ENCODE assay signal across 8 mouse cellular contexts in the genomic region with DNA sequence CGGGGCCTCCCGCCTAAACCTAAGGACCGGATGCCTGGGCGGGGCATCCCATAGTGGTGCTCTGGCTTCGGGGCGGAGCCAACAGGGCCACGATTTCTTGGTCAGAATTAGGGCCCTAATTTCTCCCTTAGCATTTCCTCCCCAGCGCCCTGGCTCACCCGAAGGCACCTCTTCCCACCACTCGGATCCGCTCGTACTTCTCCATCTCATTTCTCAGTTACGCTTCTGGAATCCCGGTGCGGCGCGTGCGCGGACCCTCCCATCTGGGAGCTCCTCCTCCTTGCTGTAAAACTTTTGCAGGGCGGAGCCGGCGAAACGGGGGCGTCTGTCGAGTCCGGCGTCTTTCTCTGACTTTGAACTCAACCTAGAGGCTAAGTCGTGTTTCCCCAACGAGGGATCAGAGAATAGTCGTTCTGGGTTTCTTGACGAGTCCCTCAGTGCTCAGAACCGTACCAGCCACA. TPM values are rescaled to one million over a fixed set of nuclear protein-coding genes. Genes with fewer than 3 reads are reported as not detected.
A peak's percentile ranks its signal among the peaks of the same experiment; 100 is the strongest.
DNase-seq lines count a peak whose midpoint lies in the region; ATAC-seq and TF ChIP-seq lines count a peak whose summit lies in the region.

TSS of gene Nek8 (minus strand) at position 274 of the 461 bp plus-strand sequence.
TSS of gene Tlcd1 (plus strand) at position 310 of the 461 bp plus-strand sequence.

- H3K9ac ChIP-seq in limb, embryonic 14.5 days (ENCODE audit: low read depth, low read length, severe bottlenecking) = peak within 1 kb of the TSS; percentile 40; the same call in 1 of the 2 replicates
- H3K9ac ChIP-seq in midbrain, embryonic 15.5 days = peak within 1 kb of the TSS; percentile 34

- no peaks in the 10 kb centered on the region for H3K27me3 ChIP-seq in embryonic facial prominence, embryonic 10.5 days (replicated peaks; ENCODE audit: low read depth, poor library complexity, severe bottlenecking)
- no peaks in the 10 kb centered on the region for H3K27me3 ChIP-seq in limb, embryonic 14.5 days (ENCODE audit: control insufficient read depth, insufficient read depth, low read length)
- no peaks in the 10 kb centered on the region for H3K27me3 ChIP-seq in midbrain, embryonic 15.5 days (replicated peaks)

- H3K27ac ChIP-seq in embryonic facial prominence, embryonic 10.5 days (replicated peaks) = peak within 1 kb of the TSS; percentile 92
- peak within 1 kb of the TSS; percentile 48; the same call in 1 of the 2 replicates for H3K27ac ChIP-seq in limb, embryonic 14.5 days (replicated peaks; ENCODE audit: low read depth, low read length)
- peak within 1 kb of the TSS; percentile 79 for H3K27ac ChIP-seq in midbrain, embryonic 15.5 days

- peak within 1 kb of the TSS; percentile 97 for H3K4me2 ChIP-seq in limb, embryonic 14.5 days (replicated peaks; ENCODE audit: low read depth, low read length, severe bottlenecking)
- peak within 1 kb of the TSS; percentile 76 for H3K4me2 ChIP-seq in midbrain, embryonic 15.5 days

- H3K4me3 ChIP-seq in embryonic facial prominence, embryonic 10.5 days = peak within 1 kb of the TSS; percentile 70
- peak within 1 kb of the TSS; percentile 46 for H3K4me3 ChIP-seq in limb, embryonic 14.5 days (replicated peaks; ENCODE audit: low read length)
- H3K4me3 ChIP-seq in midbrain, embryonic 15.5 days = peak within 1 kb of the TSS; percentile 59

- H3K36me3 ChIP-seq in embryonic facial prominence, embryonic 10.5 days (replicated peaks) = peaks cover 39% of the 10 kb centered on the region
- H3K36me3 ChIP-seq in limb, embryonic 14.5 days (ENCODE audit: control insufficient read depth, insufficient read depth, low read length) = peaks cover 28% of the 10 kb centered on the region
- H3K36me3 ChIP-seq in midbrain, embryonic 15.5 days (replicated peaks) = peaks cover 17% of the 10 kb centered on the region

- peaks cover 63% of the 10 kb centered on the region for H3K4me1 ChIP-seq in embryonic facial prominence, embryonic 10.5 days
- H3K4me1 ChIP-seq in limb, embryonic 14.5 days (ENCODE audit: control insufficient read depth, insufficient read depth, low read length) = peaks cover 27% of the 10 kb centered on the region
- H3K4me1 ChIP-seq in midbrain, embryonic 15.5 days = peaks cover 42% of the 10 kb centered on the region

- H3K9me3 ChIP-seq in embryonic facial prominence, embryonic 10.5 days = no peaks in the 10 kb centered on the region
- no peaks in the 10 kb centered on the region for H3K9me3 ChIP-seq in limb, embryonic 14.5 days (ENCODE audit: control insufficient read depth, low read length)
- no peaks in the 10 kb centered on the region for H3K9me3 ChIP-seq in midbrain, embryonic 15.5 days

- TF ChIP-seq POLR2A in limb, embryonic 14.5 days (IDR thresholded peaks at IDR 0.05; ENCODE audit: borderline replicate concordance, extremely low read depth, insufficient read depth, insufficient read length) = no peak

- peak; percentile 84 for DNase-seq in layer of hippocampus, adult 11-12 months (ENCODE audit: low spot score)
- DNase-seq in layer of hippocampus, adult 9-10 months (ENCODE audit: low spot score) = no peak
- DNase-seq in embryonic facial prominence, embryonic 10.5 days (ENCODE audit: low spot score) = peak; percentile 92
- peak; percentile 99 for DNase-seq in heart, adult 11 months
- DNase-seq in kidney, adult 11 months = peak; percentile 97
- peak; percentile 95 for DNase-seq in limb, embryonic 14.5 days (ENCODE audit: low spot score)
- DNase-seq in spleen, adult 18-20 months = peak; percentile 89 to 96

- WGBS in embryonic facial prominence, embryonic 10.5 days = under 1% methylated on average over 32 of the region's 32 CpGs
- WGBS in limb, embryonic 14.5 days = under 1% methylated on average over 32 of the region's 32 CpGs
- under 1% methylated on average over 32 of the region's 32 CpGs for WGBS in midbrain, embryonic 15.5 days

- peak; percentile 77 for ATAC-seq in limb, embryonic 14.5 days (ENCODE audit: low FRiP score, low read depth)
- peak; percentile 41 for ATAC-seq in midbrain, embryonic 15.5 days (replicated peaks)

RNA-seq across cellular contexts. Expression of gene Nek8, which starts in this region (rescaled TPM):
- polyA plus RNA-seq in embryonic facial prominence, embryonic 10.5 days (2016; fragmentation: Nextera tagmentation; extraction: Ambion mirVana) = 13.5 and 15.3 TPM in 2 replicates
- 38.3 and 46.4 TPM in 2 replicates for polyA plus RNA-seq in limb, embryonic 14.5 days (2012; rRNA removed)
- polyA plus RNA-seq in limb, embryonic 14.5 days (2014; fragmentation: Nextera tagmentation; extraction: Ambion mirVana) = 11.9 and 17.2 TPM in 2 replicates
- 6.5 and 7.3 TPM in 2 replicates for polyA plus RNA-seq in midbrain, embryonic 15.5 days (2015; fragmentation: Nextera tagmentation; extraction: Ambion mirVana)

RNA-seq across cellular contexts. Expression of gene Tlcd1, which starts in this region (rescaled TPM):
- polyA plus RNA-seq in embryonic facial prominence, embryonic 10.5 days (2016; fragmentation: Nextera tagmentation; extraction: Ambion mirVana) = 8.8 and 9.2 TPM in 2 replicates
- polyA plus RNA-seq in limb, embryonic 14.5 days (2012; rRNA removed) = 43.3 and 48.4 TPM in 2 replicates
- 19.4 and 21.4 TPM in 2 replicates for polyA plus RNA-seq in limb, embryonic 14.5 days (2014; fragmentation: Nextera tagmentation; extraction: Ambion mirVana)
- polyA plus RNA-seq in midbrain, embryonic 15.5 days (2015; fragmentation: Nextera tagmentation; extraction: Ambion mirVana) = 7.4 and 7.6 TPM in 2 replicates
